In genomic region chr5:100036681-100037080, GRCm38 (mm10) we compare ENCODE assay signal across 8 mouse cellular contexts. TPM values are rescaled to one million over a fixed set of nuclear protein-coding genes. Genes with fewer than 3 reads are reported as not detected.
DNase-seq lines count a peak whose midpoint lies in the region; ATAC-seq and TF ChIP-seq lines count a peak whose summit lies in the region.

No protein-coding gene starts in this region.

- H3K36me3 ChIP-seq in MEL (ENCODE audit: control insufficient read depth in 1 of 2, insufficient read depth in 2 of 2, low read length in 2 of 2), result peaks cover 30 to 31% of the 10 kb centered on the region in 2 experiments
- H3K36me3 ChIP-seq in hindbrain, embryonic 13.5 days, result peaks cover 43% of the 10 kb centered on the region

- DNase-seq in cerebellum, adult 9-11 months, result peak; percentile 43
- no peak for DNase-seq in cerebellum, postnatal 14 days
- DNase-seq in MEL (ENCODE audit: low read depth, low spot score), result peak; percentile 38
- DNase-seq in lung, postnatal 14 days, result peak; percentile 20
- DNase-seq in thymus, postnatal 10 days (ENCODE audit: low spot score in 2 of 2), result peak; percentile 29 to 32
- DNase-seq in left cerebral cortex, adult 11 months (ENCODE audit: low spot score), result no peak
- DNase-seq in left cerebral cortex, adult 8-10 months (ENCODE audit: low spot score in 2 of 2), result no peak

- ATAC-seq in hindbrain, embryonic 13.5 days (ENCODE audit: low FRiP score), result no peak

- H3K4me3 ChIP-seq in MEL (ENCODE audit: control insufficient read depth in 1 of 2, insufficient read depth in 1 of 2, low read depth in 2 of 2, low read length in 2 of 2), result peak overlapping the region; percentile 53 to 90
- H3K4me3 ChIP-seq in hindbrain, embryonic 13.5 days, result peak overlapping the region; percentile 89

- H3K79me2 ChIP-seq in MEL (ENCODE audit: control insufficient read depth, insufficient read depth, low read length, poor library complexity), result peaks cover 61% of the 10 kb centered on the region

- no peaks in the 10 kb centered on the region for H3K9me3 ChIP-seq in MEL (replicated peaks; ENCODE audit: insufficient read depth, low read length)
- no peaks in the 10 kb centered on the region for H3K9me3 ChIP-seq in hindbrain, embryonic 13.5 days

- no peak for TF ChIP-seq CTCF in MEL (IDR thresholded peaks at IDR 0.05 in 2 of 3, conservative IDR thresholded peaks at IDR 0.05 in 1 of 3; ENCODE audit: control insufficient read depth in 1 of 3, insufficient read depth in 1 of 3, low read depth in 2 of 3, low read length in 3 of 3, poor library complexity in 1 of 3, severe bottlenecking in 1 of 3)

- H3K9ac ChIP-seq in MEL (ENCODE audit: control insufficient read depth, low read depth, low read length, poor library complexity, severe bottlenecking), result peak overlapping the region; percentile 98
- peak overlapping the region; percentile 99; the same call in 1 of the 2 replicates for H3K9ac ChIP-seq in hindbrain, embryonic 13.5 days

- no peak for TF ChIP-seq RAD21 in MEL (IDR thresholded peaks at IDR 0.05; ENCODE audit: low read depth, low read length)

- no peaks in the 10 kb centered on the region for H3K27me3 ChIP-seq in MEL (ENCODE audit: control insufficient read depth in 1 of 2, insufficient read depth in 2 of 2, low read length in 2 of 2)
- no peaks in the 10 kb centered on the region for H3K27me3 ChIP-seq in hindbrain, embryonic 13.5 days

- peaks cover 0 to 13% of the 10 kb centered on the region in 2 experiments; a peak in 1 of 4 replicates for H3K4me1 ChIP-seq in MEL (ENCODE audit: control insufficient read depth in 1 of 2, insufficient read depth in 2 of 2, low read length in 2 of 2)
- H3K4me1 ChIP-seq in hindbrain, embryonic 13.5 days (replicated peaks), result peaks cover 47% of the 10 kb centered on the region

- TF ChIP-seq EP300 in MEL (IDR thresholded peaks at IDR 0.05; ENCODE audit: low read depth in 1 of 2, low read length in 2 of 2), result no peak

- peak overlapping the region; percentile 98 for H3K4me2 ChIP-seq in hindbrain, embryonic 13.5 days

- 21% methylated on average over 7 of the region's 7 CpGs for WGBS in hindbrain, embryonic 13.5 days

- TF ChIP-seq POLR2A in MEL (IDR thresholded peaks at IDR 0.05; ENCODE audit: control insufficient read depth in 1 of 2, insufficient read depth in 1 of 2, low read depth in 1 of 2, low read length in 2 of 2, poor library complexity in 1 of 2), result 0 out of 4 replicates have a peak, but pooled peaks of 1 of the 2 experiments have one; percentile 11

- no peak overlapping the region for H3K27ac ChIP-seq in MEL (ENCODE audit: control insufficient read depth, low read depth, low read length)
- no peak overlapping the region for H3K27ac ChIP-seq in hindbrain, embryonic 13.5 days

TF ChIP-seq in MEL, 35 proteins besides CTCF, POLR2A, EP300 and RAD21:
- TF ChIP-seq MYB (IDR thresholded peaks at IDR 0.05; ENCODE audit: low read depth, low read length), result no peak
- 0 out of 2 replicates have a peak, but pooled peaks have one; percentile 40 for TF ChIP-seq CHD1 (IDR thresholded peaks at IDR 0.05; ENCODE audit: low read depth, low read length)
TF ChIP-seq in MEL: peak in this region for 1.

RNA-seq across cellular contexts. Expression of gene Hnrnpdl, which starts 2.8 kb away (rescaled TPM):
- total RNA-seq in MEL (2012; rRNA removed), result 140 and 153 TPM in 2 replicates
- 100 to 1,000 TPM in 1 of 2 experiments, not detected in 1; 239 TPM for polyA plus RNA-seq in MEL (2012; ENCODE audit: insufficient read depth in 1 of 2, insufficient read length in 2 of 2, low read depth in 1 of 2, low replicate concordance in 2 of 2, missing spikeins in 1 of 2)
- 231 and 237 TPM in 2 replicates for polyA plus RNA-seq in hindbrain, embryonic 13.5 days (2015; fragmentation: Nextera tagmentation; extraction: Ambion mirVana)
- 100 to 1,000 TPM; 163 to 200 (median 198) TPM for total RNA-seq in left cerebral cortex, adult 8-10 months (2022)

RNA-seq across cellular contexts. Expression of gene Enoph1, which starts 3.1 kb away (rescaled TPM):
- 78.7 and 83.3 TPM in 2 replicates for total RNA-seq in MEL (2012; rRNA removed)
- 10 to 100 TPM in 1 of 2 experiments, not detected in 1; 89.0 TPM for polyA plus RNA-seq in MEL (2012; ENCODE audit: insufficient read depth in 1 of 2, insufficient read length in 2 of 2, low read depth in 1 of 2, low replicate concordance in 2 of 2, missing spikeins in 1 of 2)
- 39.5 and 42.4 TPM in 2 replicates for polyA plus RNA-seq in hindbrain, embryonic 13.5 days (2015; fragmentation: Nextera tagmentation; extraction: Ambion mirVana)
- 10 to 100 TPM; 47.3 to 54.4 (median 52.2) TPM for total RNA-seq in left cerebral cortex, adult 8-10 months (2022)

RNA-seq across cellular contexts. Expression of gene 4930524J08Rik, which starts 57.8 kb away (rescaled TPM):
- 1.0 and 1.1 TPM in 2 replicates for total RNA-seq in MEL (2012; rRNA removed)
- polyA plus RNA-seq in MEL (2012; ENCODE audit: insufficient read depth in 1 of 2, insufficient read length in 2 of 2, low read depth in 1 of 2, low replicate concordance in 2 of 2, missing spikeins in 1 of 2), result 1 to 10 TPM in 1 of 2 experiments, not detected in 1; 6.7 TPM
- 3.9 and 4.0 TPM in 2 replicates for polyA plus RNA-seq in hindbrain, embryonic 13.5 days (2015; fragmentation: Nextera tagmentation; extraction: Ambion mirVana)
- 1 to 10 TPM; 1.1 to 3.3 (median 1.6) TPM for total RNA-seq in left cerebral cortex, adult 8-10 months (2022)

RNA-seq across cellular contexts. Expression of gene Hnrnpd, which starts 57.9 kb away (rescaled TPM):
- total RNA-seq in MEL (2012; rRNA removed), result 55.4 and 70.6 TPM in 2 replicates
- 100 to 1,000 TPM in 1 of 2 experiments, not detected in 1; 796 TPM for polyA plus RNA-seq in MEL (2012; ENCODE audit: insufficient read depth in 1 of 2, insufficient read length in 2 of 2, low read depth in 1 of 2, low replicate concordance in 2 of 2, missing spikeins in 1 of 2)
- polyA plus RNA-seq in hindbrain, embryonic 13.5 days (2015; fragmentation: Nextera tagmentation; extraction: Ambion mirVana), result 143 and 182 TPM in 2 replicates
- total RNA-seq in left cerebral cortex, adult 8-10 months (2022), result 100 to 1,000 TPM; 182 to 239 (median 222) TPM

Comparison
In these comparisons a context has a peak if more than half of its experiments do, and no peak if none do; other contexts are left out.
1. DNase-seq: peak in cerebellum, adult 9-11 months (single experiment), MEL (single experiment), lung, postnatal 14 days (single experiment) and thymus, postnatal 10 days (2 of 2); none in cerebellum, postnatal 14 days (0 of 2), left cerebral cortex, adult 11 months (single experiment) and left cerebral cortex, adult 8-10 months (0 of 2).